Comparison of ENCODE assay signal across 9 mouse cellular contexts in genomic region chr13:112335531-112335930, GRCm38 (mm10). TPM values are rescaled to one million over a fixed set of nuclear protein-coding genes. Genes with fewer than 3 reads are reported as not detected.
DNase-seq lines count a peak whose midpoint lies in the region.
"Had no signal": no experiment of that assay in that cellular context is flagged by ENCODE, and none has a peak within 500 bp of the region (broad histone marks: within the 10 kb centered on the region; RNA-seq: fewer than 3 reads in every experiment).

No protein-coding gene starts in this region.

- intact Hi-C loops in left cerebral cortex, postnatal 36 days (cut with DNase I) = no loop called here

- peak; percentile 46 to 68 for DNase-seq in kidney, adult 8-10 months
- DNase-seq in kidney, postnatal 10 days = no peak
- DNase-seq in ovary, postnatal 36 days (ENCODE audit: low spot score) = peak; percentile 56
- no peak for DNase-seq in ovary, postnatal 14 days (ENCODE audit: low spot score)
- peak; percentile 78 to 88 for DNase-seq in adrenal gland, postnatal 36 days
- peak; percentile 38 for DNase-seq in skeletal muscle tissue, adult 2 months (ENCODE audit: low read depth, low spot score)
- no peak for DNase-seq in left cerebral cortex, postnatal 36 days (ENCODE audit: low spot score in 2 of 2)
- DNase-seq: right cerebral cortex, adult 18-20 months had no signal

RNA-seq across cellular contexts. Expression of gene Ankrd55, which starts 47.3 kb away (rescaled TPM):
- total RNA-seq in adrenal gland, postnatal 36 days (2021) = 10 to 100 TPM in 1 of 2 experiments, under 1 TPM in 1; 0.46 to 22.1 TPM
- 1 to 10 TPM; 3.5 to 4.8 TPM for total RNA-seq in left cerebral cortex, postnatal 36 days (2021)
- total RNA-seq: megakaryocyte-erythroid progenitor cell, adult 5-6 weeks had no signal

Comparison
In these comparisons a context has a peak if more than half of its experiments do, and no peak if none do; other contexts are left out.
1. DNase-seq: peak in kidney, adult 8-10 months (2 of 2), ovary, postnatal 36 days (single experiment), adrenal gland, postnatal 36 days (2 of 2) and skeletal muscle tissue, adult 2 months (single experiment); none in kidney, postnatal 10 days (single experiment), ovary, postnatal 14 days (single experiment) and left cerebral cortex, postnatal 36 days (0 of 2).